Mouse (Mus musculus): ENCODE measurements around the gene Rhov. TPM values are rescaled to one million over a fixed set of nuclear protein-coding genes. Genes with fewer than 3 reads are reported as not detected.

Gene Rhov
- total RNA-seq (2012; rRNA removed) = 1.8 and 1.9 TPM in 2 replicates

DNA sequence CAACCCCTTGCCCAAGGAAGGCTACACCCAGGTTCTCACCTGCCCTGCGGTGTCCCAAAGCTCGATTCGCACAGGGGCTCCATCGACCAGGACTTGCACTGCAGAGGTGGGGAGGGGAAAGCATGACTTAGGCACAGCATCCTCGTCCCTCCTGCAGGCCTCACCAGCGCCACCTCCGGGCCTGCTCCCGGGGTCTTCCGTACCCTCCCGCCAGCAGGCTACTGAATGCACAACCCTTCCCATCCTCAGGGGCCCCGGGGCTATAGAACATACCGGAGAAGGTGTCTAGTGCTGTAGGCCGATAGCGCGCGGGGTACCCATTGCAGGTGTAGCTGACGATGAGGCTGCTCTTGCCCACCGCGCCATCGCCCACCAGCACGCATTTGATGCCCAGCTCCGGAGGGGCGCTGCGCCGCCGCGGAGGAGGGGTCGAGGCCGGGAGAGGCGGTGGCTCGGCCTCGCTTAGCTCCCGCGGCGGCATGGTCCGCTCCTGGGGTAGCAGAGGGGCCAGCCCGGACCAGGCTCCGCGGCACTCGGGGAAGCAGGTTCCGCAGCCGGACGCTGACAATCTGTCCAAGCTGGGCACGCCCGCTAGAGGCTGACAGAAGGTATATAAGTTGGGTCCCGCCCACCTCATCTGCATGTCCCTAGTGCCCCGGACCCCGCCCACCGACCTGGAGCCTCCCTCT is at the start of gene Rhov:
TSS of gene Rhov (minus strand) at position 630 of the 689 bp plus-strand sequence.
- H3K4me1 ChIP-seq (ENCODE audit: control insufficient read depth in 2 of 2, insufficient read depth in 2 of 2, low read length in 2 of 2, poor library complexity in 1 of 2) = peaks cover 0 to 3% of the 10 kb centered on the region in 2 experiments; a peak in 1 of 4 replicates
- no peaks in the 10 kb centered on the region for H3K36me3 ChIP-seq (ENCODE audit: control insufficient read depth, insufficient read depth, low read length, poor library complexity, severe bottlenecking)
- H3K9ac ChIP-seq (ENCODE audit: insufficient read depth, low read depth, low read length, poor library complexity, severe bottlenecking) = peak within 1 kb of the TSS; percentile 48; the same call in 1 of the 2 replicates
- no peak for DNase-seq (ENCODE audit: low read depth, low spot score)
- peak within 1 kb of the TSS; percentile 72 to 78 for H3K4me3 ChIP-seq (ENCODE audit: insufficient read depth in 1 of 2, low read depth in 1 of 2, low read length in 2 of 2, poor library complexity in 1 of 2, severe bottlenecking in 1 of 2)
- no peak within 1 kb of the TSS for H3K27ac ChIP-seq (ENCODE audit: insufficient read depth, low read depth, low read length, poor library complexity, severe bottlenecking)
- in situ Hi-C loops (cut with MboI; ENCODE audit: low sequenced_read_pairs in 2 of 2, unreplicated experiment in 2 of 2) = no loop called here
- no peaks in the 10 kb centered on the region for H3K9me3 ChIP-seq (ENCODE audit: control insufficient read depth, insufficient read depth, low read depth, low read length)
- TF ChIP-seq ZNF384 (IDR thresholded peaks at IDR 0.05; ENCODE audit: low read depth, low read length) (no peak), ZC3H11A (IDR thresholded peaks at IDR 0.05; ENCODE audit: borderline replicate concordance, low read depth, low read length) (no peak), MAFK (IDR thresholded peaks at IDR 0.05; ENCODE audit: insufficient read depth, low read depth, low read length) (no peak), HCFC1 (IDR thresholded peaks at IDR 0.05; ENCODE audit: borderline replicate concordance, insufficient read depth, low read length) (no peak), CHD2 (IDR thresholded peaks at IDR 0.05; ENCODE audit: low read depth, low read length) (no peak)

DNA sequence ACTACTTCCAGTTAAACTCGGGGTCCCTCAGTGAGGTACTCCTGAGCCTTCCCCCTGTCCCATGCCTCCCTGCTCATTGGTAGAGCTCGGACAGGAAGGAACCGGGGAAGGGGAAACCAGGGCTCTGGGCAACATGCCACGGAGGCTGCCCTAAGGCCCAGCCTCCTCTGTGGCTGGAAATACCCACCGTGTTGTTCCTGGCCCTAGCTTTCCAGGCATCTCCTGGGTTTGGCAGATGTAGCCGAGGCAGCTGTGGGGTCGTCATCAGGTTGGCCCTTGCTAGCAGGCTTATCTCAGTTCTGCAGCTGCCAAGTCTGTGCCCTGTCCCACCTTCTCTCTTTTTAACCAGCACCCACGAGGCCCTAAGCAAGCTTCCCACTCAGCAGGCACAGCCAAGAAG is 49.5 kb upstream of the Rhov start:
- H3K27ac ChIP-seq (ENCODE audit: insufficient read depth, low read depth, low read length, poor library complexity, severe bottlenecking) = no peak overlapping the region
- peaks cover 0 to 5% of the 10 kb centered on the region in 2 experiments; a peak in 2 of 4 replicates for H3K4me1 ChIP-seq (ENCODE audit: control insufficient read depth in 2 of 2, insufficient read depth in 2 of 2, low read length in 2 of 2, poor library complexity in 1 of 2)
- no peak overlapping the region for H3K4me3 ChIP-seq (ENCODE audit: insufficient read depth in 1 of 2, low read depth in 1 of 2, low read length in 2 of 2, poor library complexity in 1 of 2, severe bottlenecking in 1 of 2)
- TF ChIP-seq ZC3H11A (IDR thresholded peaks at IDR 0.05; ENCODE audit: borderline replicate concordance, low read depth, low read length) (no peak), CHD2 (IDR thresholded peaks at IDR 0.05; ENCODE audit: low read depth, low read length) (no peak), MAFK (IDR thresholded peaks at IDR 0.05; ENCODE audit: insufficient read depth, low read depth, low read length) (no peak), ZNF384 (IDR thresholded peaks at IDR 0.05; ENCODE audit: low read depth, low read length) (no peak), HCFC1 (IDR thresholded peaks at IDR 0.05; ENCODE audit: borderline replicate concordance, insufficient read depth, low read length) (no peak)
- DNase-seq (ENCODE audit: low read depth, low spot score) = no peak
- H3K36me3 ChIP-seq (ENCODE audit: control insufficient read depth, insufficient read depth, low read length, poor library complexity, severe bottlenecking) = no peaks in the 10 kb centered on the region
- no peaks in the 10 kb centered on the region for H3K9me3 ChIP-seq (ENCODE audit: control insufficient read depth, insufficient read depth, low read depth, low read length)
- no peak overlapping the region for H3K9ac ChIP-seq (ENCODE audit: insufficient read depth, low read depth, low read length, poor library complexity, severe bottlenecking)
- in situ Hi-C loops (cut with MboI; ENCODE audit: low sequenced_read_pairs in 2 of 2, unreplicated experiment in 2 of 2) = no loop called here

DNA sequence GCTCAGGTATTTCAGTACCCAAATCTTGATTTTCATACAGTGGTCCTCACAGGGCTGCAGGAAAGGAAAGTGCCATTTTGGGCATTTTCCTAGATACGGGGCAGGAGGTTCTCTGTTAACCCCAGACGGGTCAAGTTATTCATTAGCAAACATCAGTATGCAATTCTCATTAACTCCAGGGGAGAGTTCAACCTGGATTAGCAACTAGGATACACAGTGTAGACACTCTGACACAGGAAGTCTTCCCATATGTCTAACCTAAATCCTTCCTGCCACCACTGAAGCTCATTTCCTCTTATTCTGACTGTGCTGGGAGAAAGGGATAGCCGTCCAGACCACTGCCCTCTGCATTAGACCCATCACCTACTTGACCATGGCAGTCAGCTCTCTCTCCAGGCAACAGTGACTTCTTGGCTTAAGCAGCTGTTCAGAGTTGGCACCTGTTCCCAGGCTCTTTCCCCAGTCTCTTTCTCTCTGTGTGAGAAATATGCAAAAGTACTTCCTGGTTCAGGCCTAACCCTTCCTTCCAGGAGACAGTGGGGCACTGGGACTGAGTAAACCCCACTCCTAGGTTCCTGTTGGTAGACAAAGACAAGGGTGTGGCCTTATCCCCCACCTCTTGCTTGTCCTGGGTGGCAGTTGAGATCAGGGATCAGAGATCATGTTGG is 47.1 kb upstream of the Rhov start:
- no peaks in the 10 kb centered on the region for H3K36me3 ChIP-seq (ENCODE audit: control insufficient read depth, insufficient read depth, low read length, poor library complexity, severe bottlenecking)
- in situ Hi-C loops (cut with MboI; ENCODE audit: low sequenced_read_pairs in 2 of 2, unreplicated experiment in 2 of 2) = no loop called here
- H3K27ac ChIP-seq (ENCODE audit: insufficient read depth, low read depth, low read length, poor library complexity, severe bottlenecking) = no peak overlapping the region
- H3K9ac ChIP-seq (ENCODE audit: insufficient read depth, low read depth, low read length, poor library complexity, severe bottlenecking) = no peak overlapping the region
- no peaks in the 10 kb centered on the region for H3K9me3 ChIP-seq (ENCODE audit: control insufficient read depth, insufficient read depth, low read depth, low read length)
- H3K4me1 ChIP-seq (ENCODE audit: control insufficient read depth in 2 of 2, insufficient read depth in 2 of 2, low read length in 2 of 2, poor library complexity in 1 of 2) = peaks cover 0 to 3% of the 10 kb centered on the region in 2 experiments; a peak in 2 of 4 replicates
- no peak overlapping the region for H3K4me3 ChIP-seq (ENCODE audit: insufficient read depth in 1 of 2, low read depth in 1 of 2, low read length in 2 of 2, poor library complexity in 1 of 2, severe bottlenecking in 1 of 2)
- TF ChIP-seq ZNF384 (IDR thresholded peaks at IDR 0.05; ENCODE audit: low read depth, low read length) (no peak), HCFC1 (IDR thresholded peaks at IDR 0.05; ENCODE audit: borderline replicate concordance, insufficient read depth, low read length) (no peak), ZC3H11A (IDR thresholded peaks at IDR 0.05; ENCODE audit: borderline replicate concordance, low read depth, low read length) (no peak), CHD2 (IDR thresholded peaks at IDR 0.05; ENCODE audit: low read depth, low read length) (no peak), MAFK (IDR thresholded peaks at IDR 0.05; ENCODE audit: insufficient read depth, low read depth, low read length) (no peak)
- DNase-seq (ENCODE audit: low read depth, low spot score) = no peak

DNA sequence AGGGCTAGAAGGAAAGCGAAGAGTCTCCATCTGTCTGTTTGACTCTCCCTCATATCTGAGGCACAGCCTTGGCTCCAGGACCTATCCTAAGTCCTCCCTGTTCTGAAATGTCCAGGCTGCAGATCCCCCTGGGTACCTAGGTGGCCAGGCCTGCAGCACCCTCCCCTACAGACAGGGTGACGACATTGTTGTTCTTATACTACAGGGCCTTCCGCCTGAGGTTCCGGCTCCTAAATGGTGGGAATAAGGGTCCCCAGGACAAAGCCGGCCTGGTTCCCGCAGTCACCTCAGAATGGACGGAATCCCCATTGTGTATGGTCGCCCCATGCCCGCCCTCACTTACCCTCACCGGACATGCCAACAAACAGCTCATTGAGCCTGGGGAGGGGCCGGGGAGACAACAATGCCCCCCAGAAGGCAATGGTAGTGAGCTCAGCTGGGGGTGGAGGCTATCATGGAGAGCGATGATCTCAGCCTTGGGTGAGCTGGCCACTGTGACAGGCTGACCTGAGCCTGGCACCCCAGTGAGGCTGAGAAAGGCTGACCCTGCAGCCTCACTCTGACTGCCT is 43.8 kb upstream of the Rhov start:
- Histone ChIP-seq H3K36me3 (ENCODE audit: control insufficient read depth, insufficient read depth, low read length, poor library complexity, severe bottlenecking) (no peaks in the 10 kb centered on the region), H3K4me1 (ENCODE audit: control insufficient read depth in 2 of 2, insufficient read depth in 2 of 2, low read length in 2 of 2, poor library complexity in 1 of 2) (no peaks in the 10 kb centered on the region), H3K9ac (ENCODE audit: insufficient read depth, low read depth, low read length, poor library complexity, severe bottlenecking) (no peak overlapping the region), H3K27ac (ENCODE audit: insufficient read depth, low read depth, low read length, poor library complexity, severe bottlenecking) (no peak overlapping the region), H3K9me3 (ENCODE audit: control insufficient read depth, insufficient read depth, low read depth, low read length) (no peaks in the 10 kb centered on the region), H3K4me3 (ENCODE audit: insufficient read depth in 1 of 2, low read depth in 1 of 2, low read length in 2 of 2, poor library complexity in 1 of 2, severe bottlenecking in 1 of 2) (no peak overlapping the region)
- DNase-seq (ENCODE audit: low read depth, low spot score) = no peak
- TF ChIP-seq MAFK (IDR thresholded peaks at IDR 0.05; ENCODE audit: insufficient read depth, low read depth, low read length) (no peak), HCFC1 (IDR thresholded peaks at IDR 0.05; ENCODE audit: borderline replicate concordance, insufficient read depth, low read length) (no peak), ZNF384 (IDR thresholded peaks at IDR 0.05; ENCODE audit: low read depth, low read length) (no peak), ZC3H11A (IDR thresholded peaks at IDR 0.05; ENCODE audit: borderline replicate concordance, low read depth, low read length) (no peak), CHD2 (IDR thresholded peaks at IDR 0.05; ENCODE audit: low read depth, low read length) (no peak)
- in situ Hi-C loops (cut with MboI; ENCODE audit: low sequenced_read_pairs in 2 of 2, unreplicated experiment in 2 of 2) = no loop called here

All from ES-E14 (cell line).